Mouse (Mus musculus) layer of hippocampus, adult 11-12 months (tissue): ENCODE results near the gene Mtmr10.

ENCODE experiments used
- DNase-seq: peaks from one replicate; pipeline ENCODE4 v3.0.0; 2022; ENCODE audit warnings: low spot score

Mtmr10 gene

GRCm38 (mm10) chr7:64287414-64288091 is at the start of gene Mtmr10:
TSS of gene Mtmr10 (plus strand) at chr7:64287653.
- peak; percentile 99 for DNase-seq

DNA sequence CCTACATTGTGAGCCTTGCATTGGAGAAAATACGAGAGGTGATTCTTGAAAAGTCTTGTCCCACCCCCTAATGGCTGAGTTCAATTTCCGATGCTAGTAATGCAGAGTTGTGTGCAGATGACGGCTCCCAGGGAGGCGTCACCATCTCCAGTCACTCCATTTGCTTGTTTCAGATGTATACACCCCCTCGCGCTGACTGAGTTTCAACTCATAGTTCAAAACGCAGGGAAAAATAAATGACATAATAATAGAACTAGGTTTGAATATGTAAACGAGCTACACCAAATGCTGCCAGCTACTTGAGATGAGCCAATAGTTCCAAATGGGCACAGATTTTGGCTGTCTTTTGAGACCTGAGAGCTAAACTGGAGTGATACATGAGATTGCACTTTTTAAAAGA is 49.7 kb upstream of the Mtmr10 start:
- peak; percentile 15 for DNase-seq

DNA sequence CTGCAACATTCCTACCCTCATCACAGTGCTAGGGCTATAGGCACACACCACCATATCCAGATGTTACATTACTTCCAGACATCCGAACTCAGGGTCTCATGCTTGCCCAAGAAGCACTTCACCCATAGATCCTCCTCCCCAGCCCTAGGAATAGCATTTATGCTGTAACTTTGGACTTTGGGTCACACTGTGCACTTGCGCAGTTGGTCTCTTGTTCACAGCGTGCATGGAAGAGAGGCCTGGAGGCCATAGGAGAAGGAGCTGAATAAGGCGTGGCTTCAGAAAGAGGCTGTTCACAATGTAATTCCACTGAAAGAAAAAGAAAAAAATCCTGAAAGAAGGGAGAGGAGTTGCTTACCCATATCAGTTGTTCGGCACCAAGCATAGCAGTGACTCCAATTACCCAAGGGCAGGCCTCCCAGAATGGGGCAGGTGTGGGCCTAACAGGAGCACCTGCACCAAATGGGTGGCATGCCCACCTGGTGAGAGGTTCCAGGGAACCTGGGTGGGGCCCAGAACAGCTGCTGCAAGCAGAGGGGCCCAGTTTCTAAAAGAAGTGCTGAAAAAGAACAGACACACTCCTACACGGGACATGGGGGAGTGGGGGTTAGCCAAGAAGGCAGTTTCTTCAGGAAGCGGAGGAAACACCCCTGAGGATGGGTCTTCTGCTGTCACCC is 48.9 kb upstream of the Mtmr10 start:
- DNase-seq: no peak

- no peak for DNase-seq
These were observed 48.2 kb upstream of the Mtmr10 start for GRCm38 (mm10) chr7:64239138-64239805.

- DNase-seq: no peak
These were observed 47.6 kb upstream of the Mtmr10 start for GRCm38 (mm10) chr7:64239806-64240315.

GRCm38 (mm10) chr7:64242424-64242823 is 45.0 kb upstream of the Mtmr10 start:
- DNase-seq: no peak

- no peak for DNase-seq
These were observed 43.1 kb upstream of the Mtmr10 start for GRCm38 (mm10) chr7:64244371-64244770.

DNA sequence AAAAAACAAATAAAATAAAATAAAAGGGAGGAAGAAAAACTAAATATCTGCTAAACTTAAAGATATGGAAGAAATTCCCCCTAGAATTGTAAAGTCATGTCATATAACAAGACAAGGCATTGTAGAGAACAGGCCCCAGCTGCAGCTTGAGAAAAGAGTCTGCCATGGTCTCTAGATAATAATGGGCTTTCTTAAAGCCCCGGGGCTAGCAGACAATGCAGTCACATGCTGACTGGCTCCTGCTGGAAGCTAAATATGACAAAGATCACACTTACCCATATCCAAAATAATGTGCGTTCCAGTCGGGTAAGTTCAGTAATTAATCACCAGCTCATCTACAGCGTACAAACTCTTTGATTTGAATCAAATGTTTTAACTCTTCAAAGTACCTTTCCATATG is 40.7 kb upstream of the Mtmr10 start:
- DNase-seq: no peak

DNA sequence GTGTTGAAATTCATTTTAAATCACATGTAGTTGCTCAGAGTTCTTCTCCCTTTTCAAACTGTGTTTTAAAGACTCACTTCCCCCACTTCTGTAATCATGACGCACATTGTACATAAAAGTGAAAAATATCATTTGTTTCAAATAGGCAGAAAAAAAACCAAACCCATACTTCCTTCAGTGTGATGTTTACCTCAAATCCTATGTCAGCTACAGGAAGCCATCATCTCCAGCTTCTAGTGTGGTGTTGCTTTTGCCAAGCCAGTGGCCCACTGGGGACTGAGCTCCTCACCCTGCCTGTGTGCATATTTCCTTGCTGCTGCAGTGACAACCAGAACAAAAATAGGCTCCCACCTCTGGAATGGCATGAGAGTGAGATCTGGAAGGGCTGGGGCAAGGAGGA is 39.1 kb upstream of the Mtmr10 start:
- no peak for DNase-seq

GRCm38 (mm10) chr7:64249715-64250114 is 37.7 kb upstream of the Mtmr10 start:
- DNase-seq: no peak

DNA sequence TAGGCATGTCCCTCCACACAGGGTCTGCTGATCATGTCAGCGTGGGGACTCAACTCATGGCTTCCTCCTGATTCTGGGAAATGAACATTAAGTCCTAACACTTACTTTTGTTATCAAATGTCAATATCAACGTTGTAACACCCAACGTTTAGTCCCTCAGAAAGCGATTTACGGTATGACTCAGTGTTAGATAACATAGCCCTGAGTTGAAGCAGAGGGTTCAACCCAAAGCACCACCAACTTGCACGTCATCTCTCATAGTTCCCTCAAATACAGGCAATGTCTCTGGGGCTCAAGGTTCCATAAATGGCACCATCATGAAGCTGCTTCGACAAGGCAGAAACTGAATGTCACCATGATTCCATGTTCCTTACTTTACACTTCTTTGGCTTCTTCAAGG is 37.0 kb upstream of the Mtmr10 start:
- DNase-seq: no peak

DNA sequence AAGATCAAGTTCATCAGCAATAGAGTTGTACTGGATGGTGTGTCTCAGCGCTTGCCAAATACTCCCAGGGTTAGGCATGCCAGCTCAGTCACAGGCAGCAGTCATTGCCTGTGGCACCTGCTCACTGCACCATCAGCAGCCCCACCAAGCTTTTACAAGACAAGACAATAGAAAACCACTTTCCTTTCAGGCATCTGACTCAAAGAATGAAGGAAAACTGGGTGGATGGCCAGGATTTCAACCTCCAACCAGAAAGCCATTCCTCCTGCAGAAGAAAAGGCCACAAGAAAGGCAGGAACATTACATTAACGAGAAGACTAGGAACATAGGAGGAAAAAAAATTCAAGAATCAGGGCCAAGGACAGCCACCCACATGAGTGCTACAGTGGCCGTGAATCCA is 33.7 kb upstream of the Mtmr10 start:
- no peak for DNase-seq

DNA sequence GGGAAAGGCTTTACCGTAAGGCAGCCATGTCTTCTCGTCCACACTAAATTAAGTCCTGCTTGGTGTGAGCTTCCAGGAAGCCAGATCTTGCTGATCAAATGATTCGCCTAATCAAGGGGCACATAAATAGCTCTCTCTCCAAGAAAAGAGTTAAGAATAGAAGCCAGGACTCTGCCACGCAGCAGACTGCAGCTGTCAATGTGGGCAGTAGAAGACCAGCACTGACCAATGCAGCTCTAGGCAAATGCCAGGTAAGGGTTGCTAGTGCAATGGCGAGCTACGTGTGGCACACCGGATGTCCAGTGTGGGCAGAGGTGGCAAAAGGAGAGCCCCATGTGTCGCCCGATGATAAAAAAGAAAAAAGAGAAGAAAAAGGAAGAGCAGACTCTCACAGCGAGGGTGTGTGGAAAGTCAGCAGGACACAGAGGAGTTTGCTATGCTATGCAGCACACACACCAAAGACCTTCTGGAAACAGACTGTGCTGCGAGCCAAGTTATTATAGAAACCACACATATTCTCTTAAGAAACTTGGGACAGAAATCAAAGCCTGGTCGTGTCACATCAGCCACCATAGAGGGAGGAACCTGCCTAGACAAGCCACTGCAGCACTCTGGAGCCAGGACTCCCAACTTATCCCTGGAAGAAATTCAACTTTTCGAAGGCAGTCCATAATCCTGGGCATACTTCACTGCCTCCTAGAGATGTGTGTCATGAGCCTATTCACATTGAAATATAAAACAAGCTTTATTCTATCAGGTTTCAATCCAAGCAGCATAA is 21.8 kb upstream of the Mtmr10 start:
- DNase-seq: no peak

DNA sequence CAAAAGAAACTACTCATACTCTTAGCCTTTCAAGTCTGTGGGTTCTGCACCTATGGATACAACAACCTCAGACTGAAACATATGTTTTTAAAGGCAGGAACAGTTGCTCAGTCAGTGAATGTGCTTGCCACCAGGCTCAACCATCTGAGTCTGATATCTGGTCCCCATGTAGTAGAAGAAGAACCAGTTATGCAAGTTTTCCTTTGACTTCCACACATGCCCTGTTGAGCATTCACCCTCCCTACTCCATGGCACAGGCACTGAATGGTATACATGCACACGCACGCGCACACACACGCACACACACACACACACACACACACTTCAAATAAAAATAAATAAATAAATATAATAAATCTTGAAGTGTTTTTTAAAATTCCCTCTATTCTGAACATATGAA is 20.9 kb upstream of the Mtmr10 start:
- DNase-seq: no peak

GRCm38 (mm10) chr7:64271926-64272325 is 15.5 kb upstream of the Mtmr10 start:
- no peak for DNase-seq

- no peak for DNase-seq
These were observed 11.9 kb upstream of the Mtmr10 start for GRCm38 (mm10) chr7:64275518-64275917.

DNA sequence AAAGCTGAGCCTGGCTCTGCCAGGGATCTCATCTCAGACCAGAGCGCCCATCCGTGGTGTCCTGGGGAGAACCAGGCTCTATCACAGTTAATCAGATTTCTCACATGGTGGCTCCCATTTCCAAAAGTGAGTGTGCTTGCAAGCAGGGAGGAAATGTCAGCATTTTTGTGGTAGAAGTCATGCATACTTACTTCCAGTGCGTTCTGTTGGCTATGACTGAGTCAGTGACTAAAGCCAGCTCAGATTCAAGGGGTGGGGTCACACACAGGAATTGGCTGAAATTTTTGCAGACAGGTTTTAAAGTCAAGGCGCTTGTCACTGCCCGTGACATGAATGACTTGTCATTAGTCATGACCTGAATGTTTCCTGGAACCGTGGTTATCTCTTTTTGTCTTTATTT is 10.5 kb upstream of the Mtmr10 start:
- no peak for DNase-seq

GRCm38 (mm10) chr7:64278526-64278925 is 8.9 kb upstream of the Mtmr10 start:
- no peak for DNase-seq

DNA sequence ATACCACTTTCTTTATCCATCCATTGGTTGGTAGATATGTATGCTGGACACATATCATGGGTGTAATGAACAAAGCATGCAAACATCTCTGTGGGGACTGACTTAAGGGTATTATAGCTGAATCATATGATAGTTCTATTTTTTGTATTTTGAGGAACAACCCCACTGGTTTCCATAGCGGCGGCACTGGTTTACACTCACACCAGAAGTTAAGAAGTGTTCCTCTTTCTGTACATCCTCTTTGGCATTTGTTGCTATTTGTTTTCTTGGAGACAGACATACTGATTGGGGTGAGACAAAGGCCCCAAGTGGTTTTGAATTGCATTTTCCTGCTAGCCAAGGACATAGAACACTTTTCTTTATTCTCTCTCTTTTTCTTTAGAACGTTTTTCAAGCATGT is 7.9 kb upstream of the Mtmr10 start:
- DNase-seq: no peak

GRCm38 (mm10) chr7:64286566-64286965 is 887 bp upstream of the Mtmr10 start:
- no peak for DNase-seq

GRCm38 (mm10) chr7:64289416-64289815 is 2.0 kb downstream of the Mtmr10 start:
- no peak for DNase-seq

DNA sequence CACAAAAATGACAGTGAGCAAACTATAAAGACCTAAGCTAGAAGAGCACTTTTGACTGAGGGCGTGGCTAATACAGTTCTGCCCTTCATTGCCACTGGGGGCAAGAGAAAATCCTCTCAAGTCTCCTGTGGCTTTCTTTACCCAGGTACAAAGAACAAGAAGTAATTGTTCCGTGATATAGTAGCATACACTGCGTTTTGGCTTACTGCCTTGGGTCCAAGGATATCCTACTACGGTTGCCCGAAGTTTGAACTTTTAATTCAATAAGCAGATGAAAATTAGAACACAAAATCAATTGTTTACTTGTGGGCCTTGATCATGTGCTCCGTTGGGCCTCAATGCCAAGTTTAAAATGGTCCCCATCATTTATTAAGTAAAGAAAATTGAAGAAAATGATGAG is 3.0 kb downstream of the Mtmr10 start:
- no peak for DNase-seq
